17 mouse cellular contexts compared by ENCODE assay signal in genomic region chr1:89352936-89353335, GRCm38 (mm10).
A peak's percentile ranks its signal among the peaks of the same experiment; 100 is the strongest.
DNase-seq lines count a peak whose midpoint lies in the region; ATAC-seq and TF ChIP-seq lines count a peak whose summit lies in the region.
"Had no signal": no experiment of that assay in that cellular context is flagged by ENCODE, and none has a peak within 500 bp of the region (broad histone marks: within the 10 kb centered on the region; RNA-seq: fewer than 3 reads in every experiment).

No protein-coding gene starts in this region.

- H3K4me1 ChIP-seq in hindbrain, embryonic 13.5 days (replicated peaks) = no peaks in the 10 kb centered on the region; the same call in 1 of the 2 replicates
- no peaks in the 10 kb centered on the region for H3K4me1 ChIP-seq in hindbrain, embryonic 14.5 days (replicated peaks; ENCODE audit: control insufficient read depth, insufficient read depth, low read length)
- H3K4me1 ChIP-seq in midbrain, postnatal 0 days (ENCODE audit: insufficient read depth, low read length) = no peaks in the 10 kb centered on the region
- H3K4me1 ChIP-seq in midbrain, embryonic 15.5 days = no peaks in the 10 kb centered on the region
- H3K4me1 ChIP-seq in embryonic facial prominence, embryonic 14.5 days (ENCODE audit: control insufficient read depth, insufficient read depth, low read length) = no peaks in the 10 kb centered on the region
- H3K4me1 ChIP-seq in intestine, embryonic 16.5 days (ENCODE audit: control insufficient read depth, insufficient read depth, low read length) = no peaks in the 10 kb centered on the region
- H3K4me1 ChIP-seq: heart, embryonic 10.5 days; liver, embryonic 12.5 days had no signal

- H3K27me3 ChIP-seq in hindbrain, embryonic 13.5 days = no peaks in the 10 kb centered on the region
- no peaks in the 10 kb centered on the region for H3K27me3 ChIP-seq in hindbrain, embryonic 14.5 days (ENCODE audit: control insufficient read depth, insufficient read depth, low read length)
- H3K27me3 ChIP-seq in midbrain, postnatal 0 days (ENCODE audit: insufficient read depth, low read length) = no peaks in the 10 kb centered on the region
- H3K27me3 ChIP-seq in midbrain, embryonic 15.5 days (replicated peaks) = no peaks in the 10 kb centered on the region
- H3K27me3 ChIP-seq in embryonic facial prominence, embryonic 14.5 days (replicated peaks; ENCODE audit: control insufficient read depth, insufficient read depth, low read length) = no peaks in the 10 kb centered on the region
- no peaks in the 10 kb centered on the region for H3K27me3 ChIP-seq in intestine, embryonic 16.5 days (replicated peaks; ENCODE audit: control insufficient read depth, insufficient read depth, low read length)
- H3K27me3 ChIP-seq: embryonic facial prominence, embryonic 13.5 days; liver, embryonic 12.5 days had no signal

- no peak for TF ChIP-seq CTCF in midbrain, postnatal 0 days (IDR thresholded peaks at IDR 0.05)

- no peaks in the 10 kb centered on the region for H3K9me3 ChIP-seq in hindbrain, embryonic 13.5 days
- H3K9me3 ChIP-seq in hindbrain, embryonic 14.5 days (ENCODE audit: control insufficient read depth, low read length) = no peaks in the 10 kb centered on the region
- H3K9me3 ChIP-seq in midbrain, postnatal 0 days (ENCODE audit: low read length) = 0 out of 2 replicates have a peak, but pooled peaks cover 4% of the 10 kb centered on the region
- H3K9me3 ChIP-seq in midbrain, embryonic 15.5 days = no peaks in the 10 kb centered on the region
- H3K9me3 ChIP-seq in embryonic facial prominence, embryonic 14.5 days (ENCODE audit: control insufficient read depth, low read length) = 0 out of 2 replicates have a peak, but pooled peaks cover 3% of the 10 kb centered on the region
- no peaks in the 10 kb centered on the region; the same call in 1 of the 2 replicates for H3K9me3 ChIP-seq in intestine, embryonic 16.5 days (ENCODE audit: control insufficient read depth, low read length)
- H3K9me3 ChIP-seq: heart, embryonic 10.5 days had no signal

- peak overlapping the region; percentile 1; the same call in 1 of the 2 replicates for H3K27ac ChIP-seq in hindbrain, embryonic 13.5 days
- no peak overlapping the region for H3K27ac ChIP-seq in hindbrain, embryonic 14.5 days
- no peak overlapping the region for H3K27ac ChIP-seq in midbrain, postnatal 0 days (ENCODE audit: low read depth, low read length)
- no peak overlapping the region for H3K27ac ChIP-seq in midbrain, embryonic 15.5 days
- no peak overlapping the region for H3K27ac ChIP-seq in embryonic facial prominence, embryonic 14.5 days (replicated peaks; ENCODE audit: low read depth, low read length)
- no peak overlapping the region for H3K27ac ChIP-seq in intestine, embryonic 16.5 days (ENCODE audit: low read length)
- H3K27ac ChIP-seq: embryonic facial prominence, embryonic 13.5 days; heart, embryonic 10.5 days; liver, embryonic 12.5 days had no signal

- ATAC-seq in hindbrain, embryonic 13.5 days (ENCODE audit: low FRiP score) = peak; percentile 59; the same call in 1 of the 2 replicates
- no peak for ATAC-seq in hindbrain, embryonic 14.5 days (ENCODE audit: low FRiP score)
- no peak for ATAC-seq in midbrain, postnatal 0 days (ENCODE audit: low FRiP score)
- no peak for ATAC-seq in midbrain, embryonic 15.5 days (replicated peaks)
- no peak for ATAC-seq in embryonic facial prominence, embryonic 14.5 days (ENCODE audit: low read depth)
- no peak for ATAC-seq in intestine, embryonic 16.5 days
- ATAC-seq: liver, embryonic 12.5 days had no signal

- H3K4me3 ChIP-seq in hindbrain, embryonic 13.5 days = no peak overlapping the region
- no peak overlapping the region for H3K4me3 ChIP-seq in hindbrain, embryonic 14.5 days (replicated peaks; ENCODE audit: low read length)
- no peak overlapping the region for H3K4me3 ChIP-seq in midbrain, postnatal 0 days (ENCODE audit: low read depth, low read length)
- H3K4me3 ChIP-seq in midbrain, embryonic 15.5 days = no peak overlapping the region
- H3K4me3 ChIP-seq in embryonic facial prominence, embryonic 14.5 days (ENCODE audit: low read depth, low read length) = no peak overlapping the region
- H3K4me3 ChIP-seq in intestine, embryonic 16.5 days (ENCODE audit: low read length) = no peak overlapping the region
- H3K4me3 ChIP-seq: embryonic facial prominence, embryonic 13.5 days; heart, embryonic 10.5 days; liver, embryonic 12.5 days had no signal

- H3K36me3 ChIP-seq in hindbrain, embryonic 13.5 days = no peaks in the 10 kb centered on the region
- H3K36me3 ChIP-seq in hindbrain, embryonic 14.5 days (replicated peaks; ENCODE audit: control insufficient read depth, insufficient read depth) = no peaks in the 10 kb centered on the region
- H3K36me3 ChIP-seq in midbrain, postnatal 0 days (ENCODE audit: insufficient read depth, low read length) = no peaks in the 10 kb centered on the region
- H3K36me3 ChIP-seq in midbrain, embryonic 15.5 days (replicated peaks) = no peaks in the 10 kb centered on the region
- no peaks in the 10 kb centered on the region for H3K36me3 ChIP-seq in embryonic facial prominence, embryonic 14.5 days (ENCODE audit: control insufficient read depth, insufficient read depth, low read length)
- no peaks in the 10 kb centered on the region for H3K36me3 ChIP-seq in intestine, embryonic 16.5 days (ENCODE audit: control insufficient read depth, insufficient read depth, low read length)
- H3K36me3 ChIP-seq: embryonic facial prominence, embryonic 13.5 days; G1E; heart, embryonic 10.5 days; liver, embryonic 12.5 days had no signal

- 46% methylated on average over 4 of the region's 4 CpGs for WGBS in hindbrain, embryonic 13.5 days
- WGBS in hindbrain, embryonic 14.5 days = 33% methylated on average over 4 of the region's 4 CpGs
- 41% methylated on average over 4 of the region's 4 CpGs for WGBS in midbrain, postnatal 0 days
- 46% methylated on average over 4 of the region's 4 CpGs for WGBS in midbrain, embryonic 15.5 days
- 43% methylated on average over 4 of the region's 4 CpGs for WGBS in embryonic facial prominence, embryonic 14.5 days
- WGBS in intestine, embryonic 16.5 days = 58% methylated on average over 4 of the region's 4 CpGs

- no peak for DNase-seq in hindbrain, embryonic 14.5 days (ENCODE audit: low spot score)
- peak; percentile 34 for DNase-seq in midbrain, postnatal 0 days (ENCODE audit: low spot score)
- DNase-seq in embryonic facial prominence, embryonic 14.5 days (ENCODE audit: low spot score) = peak; percentile 17
- peak; percentile 64 to 78 for DNase-seq in kidney, postnatal 25 days
- DNase-seq in cerebellum, adult 11-12 months = no peak
- DNase-seq: adrenal gland, postnatal 36 days; cerebellum, postnatal 36 days; gastrocnemius, postnatal 10 days; heart, postnatal 4 days; left cerebral cortex, postnatal 4 days had no signal

- no peak overlapping the region for H3K9ac ChIP-seq in hindbrain, embryonic 13.5 days
- H3K9ac ChIP-seq in hindbrain, embryonic 14.5 days = no peak overlapping the region
- H3K9ac ChIP-seq in midbrain, postnatal 0 days (replicated peaks; ENCODE audit: low read length, poor library complexity, severe bottlenecking) = no peak overlapping the region
- H3K9ac ChIP-seq in midbrain, embryonic 15.5 days = no peak overlapping the region
- H3K9ac ChIP-seq in embryonic facial prominence, embryonic 14.5 days (ENCODE audit: low read depth, low read length) = no peak overlapping the region
- no peak overlapping the region for H3K9ac ChIP-seq in intestine, embryonic 16.5 days (ENCODE audit: low read depth, low read length)
- H3K9ac ChIP-seq: embryonic facial prominence, embryonic 13.5 days; liver, embryonic 12.5 days had no signal

- H3K4me2 ChIP-seq in hindbrain, embryonic 13.5 days = no peak overlapping the region
- H3K4me2 ChIP-seq in hindbrain, embryonic 14.5 days (replicated peaks) = no peak overlapping the region
- no peak overlapping the region for H3K4me2 ChIP-seq in midbrain, postnatal 0 days (ENCODE audit: low read depth, low read length, poor library complexity, severe bottlenecking)
- H3K4me2 ChIP-seq in midbrain, embryonic 15.5 days = no peak overlapping the region
- H3K4me2 ChIP-seq in embryonic facial prominence, embryonic 14.5 days (ENCODE audit: low read depth, low read length) = no peak overlapping the region
- no peak overlapping the region for H3K4me2 ChIP-seq in intestine, embryonic 16.5 days (ENCODE audit: low read depth, low read length)
- H3K4me2 ChIP-seq: embryonic facial prominence, embryonic 13.5 days; liver, embryonic 12.5 days had no signal

Comparison
In these comparisons a context has a peak if more than half of its experiments do, and no peak if none do; other contexts are left out.
1. DNase-seq: peak in midbrain, postnatal 0 days (single experiment), embryonic facial prominence, embryonic 14.5 days (single experiment) and kidney, postnatal 25 days (2 of 2); none in hindbrain, embryonic 14.5 days (single experiment) and cerebellum, adult 11-12 months (single experiment).